Mouse (Mus musculus) layer of hippocampus, adult 18-20 months (tissue): Measurements from ENCODE around the gene Bsnd. TPM values are rescaled to one million over a fixed set of nuclear protein-coding genes. Genes with fewer than 3 reads are reported as not detected.

ENCODE experiments used
- DNase-seq, 2 experiments: peaks; one replicate each; pipeline ENCODE4 v3.0.0; 2022; ENCODE audit warnings: low spot score in 2 of 2
- total RNA-seq, 2 experiments: library from RNA; stranded (reverse); gene quantifications; 2 replicates each; pipeline ENCODE4 v1.2.3; 2021

The Bsnd gene
- total RNA-seq, 2 experiments from 2014 or later, result not detected

GRCm38 (mm10) chr4:106483215-106483727 lies 8.8 kb downstream of the Bsnd start:
- no peak for DNase-seq

DNA sequence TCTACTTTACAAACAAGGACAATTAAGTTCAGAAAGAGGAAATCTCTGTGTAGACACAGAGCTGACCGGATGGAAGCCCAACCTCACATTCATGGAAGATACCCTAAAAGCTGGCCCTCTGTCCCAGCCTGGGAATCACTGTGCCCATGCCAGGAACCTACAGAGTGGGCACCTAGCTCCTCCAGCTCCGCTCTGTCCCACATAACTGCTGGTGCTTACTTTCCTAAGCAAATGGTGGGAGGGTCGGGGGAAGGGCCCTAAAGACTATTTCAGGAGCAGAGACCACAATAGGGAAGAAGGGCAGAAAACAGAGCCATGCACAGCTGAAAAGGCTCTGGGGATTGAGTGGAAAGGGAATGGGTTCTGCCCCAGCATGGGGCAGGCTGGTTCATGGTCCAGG lies 11.5 kb downstream of the Bsnd start:
- no peak for DNase-seq

DNA sequence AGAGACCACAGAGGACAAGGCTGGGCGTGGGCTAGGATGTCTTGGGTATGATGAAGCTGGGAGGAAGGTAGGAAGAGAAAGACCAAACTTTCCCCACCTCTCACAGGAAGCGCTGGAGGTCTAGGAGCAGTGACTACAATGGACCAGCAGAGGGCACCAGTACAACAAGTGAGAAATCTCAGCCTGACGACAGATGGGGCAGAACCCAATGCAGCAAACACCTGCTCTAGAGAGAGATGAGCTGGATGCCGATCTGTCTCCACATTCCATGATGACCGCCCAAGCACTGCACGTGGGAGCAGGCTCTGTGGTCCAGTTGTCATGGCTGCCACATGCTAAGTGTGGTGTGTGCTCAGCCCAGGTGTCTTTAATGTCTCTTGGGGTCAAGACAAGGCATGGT lies 17.8 kb downstream of the Bsnd start:
- peak; percentile 35 to 73 for DNase-seq

DNA sequence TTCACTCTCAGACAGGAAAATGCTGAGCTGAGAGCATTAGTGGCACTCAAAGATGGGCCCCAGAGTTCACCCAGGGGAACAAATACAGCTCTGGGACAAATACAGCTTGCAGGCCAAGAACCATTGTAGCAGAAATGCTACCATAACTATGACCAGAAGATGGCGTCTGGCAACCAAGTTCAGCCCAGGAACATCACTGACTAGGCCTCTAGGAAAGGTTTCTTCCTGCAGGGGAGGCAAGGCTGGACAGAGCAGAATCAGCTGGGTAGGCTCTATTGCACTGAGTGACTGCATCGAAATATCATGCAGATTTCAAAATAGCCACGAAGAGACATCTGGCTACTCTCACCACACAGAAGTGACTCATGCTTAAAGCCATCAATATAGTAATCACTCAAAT lies 19.7 kb downstream of the Bsnd start:
- peak; percentile 68 to 89 for DNase-seq

GRCm38 (mm10) chr4:106470921-106471320 lies 21.2 kb downstream of the Bsnd start:
- DNase-seq, result no peak

DNA sequence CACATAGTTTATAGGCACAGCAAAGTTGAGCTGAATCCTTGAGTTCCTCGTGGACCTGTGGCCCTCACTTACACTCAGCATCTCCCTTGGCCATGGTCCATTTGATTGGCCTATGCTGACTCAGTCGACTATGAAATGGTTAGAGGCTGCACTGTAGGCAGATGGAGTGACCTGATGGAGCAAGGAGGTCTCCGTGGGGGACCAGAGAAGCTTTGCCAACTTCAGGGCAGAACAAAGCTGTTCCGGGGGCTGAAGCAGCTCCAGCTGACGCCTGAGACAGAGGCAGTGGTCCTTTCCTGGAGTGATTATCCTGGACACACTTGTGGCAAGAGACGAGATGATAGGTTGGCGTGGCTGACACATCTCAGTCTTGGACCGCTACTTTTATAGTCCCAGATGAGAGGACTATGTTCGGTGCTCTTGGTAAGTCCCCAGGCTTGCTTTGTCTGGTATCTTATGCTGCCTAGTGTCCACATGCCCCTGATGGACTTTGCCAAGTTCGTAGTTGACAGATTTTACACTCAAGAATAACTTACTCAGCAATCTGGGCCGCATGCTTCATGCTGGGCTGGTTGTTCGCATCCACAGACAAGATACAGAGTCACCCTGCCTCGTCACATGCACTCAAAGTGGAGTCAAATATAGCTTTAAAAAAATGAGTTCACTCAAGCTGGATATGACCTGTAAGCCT lies 24.5 kb downstream of the Bsnd start:
- DNase-seq, result no peak

- no peak for DNase-seq
Measured at GRCm38 (mm10) chr4:106463174-106463801, 28.8 kb downstream of the Bsnd start.

DNA sequence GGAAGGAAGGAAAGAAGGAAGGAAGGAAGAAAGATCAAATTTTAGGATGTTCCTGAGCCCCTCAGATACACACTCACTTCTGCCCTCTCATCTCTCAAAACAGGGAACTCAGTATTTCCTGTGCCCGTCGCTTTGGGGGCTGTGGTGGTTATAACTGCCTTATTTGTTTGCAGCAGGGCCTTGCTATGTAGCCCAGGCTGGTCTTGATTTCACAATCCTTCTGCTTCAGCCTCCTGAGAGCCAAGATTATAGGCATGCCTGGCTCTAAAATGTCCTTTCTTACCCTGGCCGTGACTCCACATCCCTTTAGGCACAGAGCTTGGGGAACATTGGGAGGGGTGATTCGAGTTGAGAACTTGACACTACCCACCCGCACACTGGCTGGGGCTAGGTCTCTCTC lies 29.6 kb downstream of the Bsnd start:
- DNase-seq, result no peak

- DNase-seq, result no peak
Measured at GRCm38 (mm10) chr4:106462016-106462415, 30.1 kb downstream of the Bsnd start.

- DNase-seq, result no peak
Measured at GRCm38 (mm10) chr4:106454541-106454940, 37.5 kb downstream of the Bsnd start.

DNA sequence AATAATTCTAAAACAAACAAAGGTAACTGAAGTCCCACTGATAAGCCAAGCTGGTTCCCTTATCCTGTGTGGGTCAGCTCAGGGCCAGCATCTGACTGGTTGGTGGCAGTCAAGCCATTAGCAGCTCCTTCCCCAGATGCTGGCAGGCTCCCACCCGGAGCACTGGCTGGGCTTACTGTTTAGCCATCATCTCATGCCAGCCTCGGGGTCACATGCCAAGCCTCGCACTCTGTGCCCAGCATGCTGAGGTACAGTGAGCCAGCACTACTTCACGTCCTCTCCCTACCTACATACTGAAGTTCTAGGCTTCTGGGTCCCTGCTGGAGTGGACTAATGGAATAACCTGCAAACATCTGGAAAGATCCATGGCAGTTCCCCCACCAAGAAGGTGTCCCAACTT lies 38.6 kb downstream of the Bsnd start:
- no peak for DNase-seq

DNA sequence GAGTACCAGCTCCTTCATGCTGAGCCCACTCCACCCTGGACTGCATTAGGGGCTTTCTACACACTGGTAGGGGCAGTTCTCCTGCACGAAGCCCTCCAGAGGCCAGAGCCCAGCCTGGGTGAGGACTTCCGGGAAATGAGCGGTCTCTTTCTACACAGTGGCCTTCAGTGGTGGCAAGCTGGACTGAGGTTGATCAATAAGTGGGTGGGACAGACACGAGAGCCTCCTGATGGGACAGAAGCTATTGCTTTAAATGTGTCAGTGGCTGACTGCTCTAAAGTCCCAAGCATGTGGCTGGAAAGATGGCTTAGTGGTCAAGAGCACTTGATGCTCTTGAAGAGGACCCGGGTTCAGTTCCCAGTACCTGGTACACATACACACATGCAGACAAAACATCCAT lies 39.0 kb downstream of the Bsnd start:
- no peak for DNase-seq

DNA sequence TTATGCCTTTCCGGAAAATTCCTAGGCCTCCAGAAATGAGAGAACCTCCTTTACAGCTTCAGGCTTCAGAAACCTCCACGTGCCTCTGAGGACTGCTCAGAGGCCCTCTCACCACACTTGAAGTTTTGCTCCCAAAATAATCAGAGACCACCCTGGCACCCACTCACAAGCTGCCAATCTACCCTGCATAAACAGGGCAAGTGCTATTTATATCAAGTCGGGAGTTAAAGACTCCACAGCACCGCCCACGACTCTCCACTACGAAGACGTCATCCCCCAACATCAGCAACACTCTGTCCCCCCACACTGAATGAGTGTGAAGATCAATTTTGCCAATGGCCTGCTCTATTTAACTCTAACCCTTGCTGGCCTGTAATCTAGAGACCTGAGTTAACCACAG lies 39.7 kb downstream of the Bsnd start:
- no peak for DNase-seq

- no peak for DNase-seq
Measured at GRCm38 (mm10) chr4:106449306-106449705, 42.8 kb downstream of the Bsnd start.

GRCm38 (mm10) chr4:106443182-106443581 lies 48.9 kb downstream of the Bsnd start:
- no peak for DNase-seq

GRCm38 (mm10) chr4:106438763-106439162 lies 53.3 kb downstream of the Bsnd start:
- no peak for DNase-seq

DNA sequence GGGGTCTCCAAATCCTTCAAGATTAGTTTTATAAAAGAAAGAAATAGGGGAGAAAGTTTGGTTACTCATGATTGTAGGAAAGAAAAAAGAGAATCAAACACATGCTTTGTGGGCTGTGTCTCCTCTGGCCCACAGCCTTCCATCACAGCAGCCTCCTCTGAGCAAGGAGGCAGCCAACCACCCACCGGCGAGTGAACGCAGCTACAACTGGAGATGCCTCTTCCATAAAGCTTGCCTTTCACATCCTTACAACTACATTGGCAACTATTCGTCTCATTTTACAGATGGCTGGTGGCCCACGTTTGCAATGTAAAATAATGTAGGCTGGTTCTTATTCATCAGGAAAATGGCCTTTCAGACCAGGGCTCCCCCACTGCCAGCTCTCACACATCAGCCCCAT lies 54.9 kb downstream of the Bsnd start:
- peak in 1 of 2 experiments; percentile 36 for DNase-seq

- no peak for DNase-seq
Measured at GRCm38 (mm10) chr4:106436475-106436874, 55.6 kb downstream of the Bsnd start.

DNA sequence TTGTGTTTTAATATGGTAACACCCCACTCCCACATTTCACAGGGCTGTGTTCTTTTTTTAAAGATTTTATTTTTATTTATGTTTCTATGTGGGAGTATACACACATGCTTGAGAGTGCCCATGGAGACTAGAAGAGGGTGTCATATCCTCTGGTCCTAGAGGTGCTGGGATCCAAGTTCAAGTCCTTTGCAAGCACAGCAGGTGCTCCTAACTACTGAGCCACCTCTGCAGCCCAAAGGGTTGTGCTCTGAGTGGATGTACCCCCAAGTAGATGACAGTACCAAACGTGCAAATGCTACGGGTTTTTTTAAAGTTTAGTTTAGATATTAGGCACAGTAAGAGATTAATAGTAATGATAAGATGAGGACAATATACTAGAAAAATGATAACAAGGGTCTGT lies 56.7 kb downstream of the Bsnd start:
- DNase-seq, result no peak
